Mouse (Mus musculus) gastrocnemius, adult 2 months (tissue): ENCODE data around the gene Aldh3b1. TPM values are rescaled to one million over a fixed set of nuclear protein-coding genes. Genes with fewer than 3 reads are reported as not detected.

Source experiments
- DNase-seq: peaks from one replicate; pipeline ENCODE4 v3.0.0; 2022
- H3K27ac ChIP-seq: fragments of 200-600 bp; 2 replicates; pipeline ENCODE4 v1.8.1; 2022; ENCODE audit warnings: mild to moderate bottlenecking
- H3K4me3 ChIP-seq: fragments of 200-600 bp; 2 replicates; pipeline ENCODE4 v1.8.1; 2022; ENCODE audit warnings: mild to moderate bottlenecking, moderate library complexity
- CTCF ChIP-seq: fragments of 200-600 bp; IDR thresholded peaks from 2 replicates; pipeline ENCODE4 v1.8.1; 2022; ENCODE audit warnings: antibody characterized with exemption, mild to moderate bottlenecking, moderate library complexity
- intact Hi-C: fragments of 180-260 bp; cut with DNase I; formaldehyde crosslinking; loops from one replicate; pipeline ENCODE4 v1.15.1; 2025
- total RNA-seq, 2 experiments: library from RNA; stranded (reverse); gene quantifications; 2 replicates each; pipeline ENCODE4 v1.2.3; 2021

Aldh3b1 gene
- total RNA-seq, 2 experiments from 2014 or later = 0.77 to 0.98 TPM

DNA sequence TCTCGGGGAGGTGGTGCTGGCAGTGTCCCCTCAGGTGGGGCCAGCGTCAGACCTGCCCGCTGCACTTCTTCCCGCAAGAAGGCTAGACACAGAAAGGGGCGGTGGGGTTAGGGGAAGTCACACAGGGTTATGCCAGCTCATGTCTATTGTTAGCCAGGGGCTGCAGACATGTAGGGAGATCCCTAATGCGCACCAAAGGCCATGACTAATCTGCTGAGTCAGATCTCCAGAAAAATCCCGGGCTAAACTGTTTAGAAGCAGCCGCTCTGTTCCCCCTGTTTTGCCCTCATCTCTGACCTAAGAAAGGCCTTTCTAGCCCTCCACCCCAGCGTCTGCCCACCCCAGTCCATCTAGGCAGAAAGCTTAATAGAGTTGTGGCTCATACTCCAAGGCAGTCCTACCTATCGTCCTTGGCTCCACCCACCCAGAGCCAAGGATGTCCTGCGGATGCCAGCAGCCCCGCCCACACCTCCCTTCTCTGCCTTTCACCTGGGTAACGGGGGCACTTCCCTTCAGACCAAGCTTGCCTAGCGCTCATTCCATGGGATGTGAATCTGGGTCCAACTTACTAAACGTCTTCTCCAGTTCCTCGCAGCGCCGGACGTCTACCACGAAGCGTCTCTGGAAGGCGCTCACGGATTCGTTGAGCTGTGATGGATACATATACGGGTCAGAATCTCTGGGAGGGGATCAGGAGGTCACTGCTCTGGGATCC, 25.8 kb downstream of the Aldh3b1 start:
- Histone ChIP-seq H3K27ac (peak overlapping the region; percentile 81; the same call in 1 of the 2 replicates), H3K4me3 (no peak overlapping the region)
- no peak for TF ChIP-seq CTCF
- intact Hi-C loops = no loop called here
- peak; percentile 14 for DNase-seq

DNA sequence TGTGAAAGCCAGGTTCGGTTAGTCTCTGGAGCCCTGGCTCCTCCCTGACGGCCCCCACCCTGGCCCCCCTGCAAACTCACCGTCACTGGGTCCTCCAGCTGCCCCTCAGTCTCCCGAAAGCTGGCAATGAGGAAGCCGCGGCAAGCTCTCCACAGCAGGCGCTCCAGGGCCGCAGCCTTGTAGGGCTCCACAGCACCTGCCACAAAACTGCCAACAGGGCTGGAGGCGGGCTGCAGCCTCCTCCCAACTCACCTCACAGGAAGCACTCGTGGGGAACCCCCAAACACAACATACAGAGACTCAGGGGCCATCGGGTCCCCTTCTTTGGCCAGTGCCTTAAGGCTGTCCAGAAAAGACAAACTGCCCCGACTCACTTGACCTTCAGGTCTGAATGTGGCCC, 26.6 kb downstream of the Aldh3b1 start:
- Histone ChIP-seq H3K4me3 (no peak overlapping the region), H3K27ac (no peak overlapping the region)
- peak; percentile 15 for DNase-seq
- intact Hi-C loops = no loop called here
- TF ChIP-seq CTCF = no peak

DNA sequence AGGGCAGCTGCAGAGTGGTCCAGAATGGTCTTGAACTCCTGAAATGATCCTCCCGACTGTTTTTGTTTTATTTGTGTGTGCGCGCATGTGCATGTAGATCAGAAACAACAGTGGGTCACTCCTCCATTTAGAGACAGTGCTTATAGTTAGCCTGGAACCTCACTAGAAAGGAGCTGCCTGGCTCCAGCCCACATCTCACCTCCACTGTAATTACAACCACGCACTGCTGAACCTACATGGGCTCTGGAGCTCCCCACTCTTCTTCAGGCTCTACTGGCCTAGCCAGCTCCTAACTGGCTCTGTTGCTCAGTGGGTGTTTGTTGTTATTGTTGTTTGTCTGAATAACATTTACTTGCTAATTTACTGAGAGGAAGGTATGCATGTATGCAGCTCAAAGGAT, 30.0 kb downstream of the Aldh3b1 start:
- intact Hi-C loops = no loop called here
- DNase-seq = peak; percentile 5
- TF ChIP-seq CTCF = no peak
- Histone ChIP-seq H3K27ac (no peak overlapping the region), H3K4me3 (no peak overlapping the region)

DNA sequence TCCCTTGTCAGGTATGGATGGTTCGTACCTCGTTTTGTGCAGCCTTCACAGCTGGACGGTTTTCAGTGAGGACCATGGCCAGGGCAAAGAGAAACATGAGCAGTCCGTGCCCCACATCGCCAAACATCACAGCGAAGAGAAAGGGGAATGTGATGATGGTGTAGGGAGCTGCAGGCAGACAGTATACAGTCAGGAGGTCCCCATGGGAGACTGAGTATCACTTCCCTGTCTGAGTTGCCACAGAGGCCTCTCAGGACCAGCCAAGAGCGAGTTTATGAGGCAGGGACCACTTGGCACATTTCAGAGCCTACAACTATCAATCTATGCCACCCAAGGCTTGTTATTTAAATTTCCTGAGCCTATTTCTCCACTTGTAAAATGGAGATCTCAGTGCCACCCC, 30.7 kb downstream of the Aldh3b1 start:
- no peak for TF ChIP-seq CTCF
- Histone ChIP-seq H3K4me3 (no peak overlapping the region), H3K27ac (no peak overlapping the region)
- DNase-seq = peak; percentile 12
- intact Hi-C loops = no loop called here

DNA sequence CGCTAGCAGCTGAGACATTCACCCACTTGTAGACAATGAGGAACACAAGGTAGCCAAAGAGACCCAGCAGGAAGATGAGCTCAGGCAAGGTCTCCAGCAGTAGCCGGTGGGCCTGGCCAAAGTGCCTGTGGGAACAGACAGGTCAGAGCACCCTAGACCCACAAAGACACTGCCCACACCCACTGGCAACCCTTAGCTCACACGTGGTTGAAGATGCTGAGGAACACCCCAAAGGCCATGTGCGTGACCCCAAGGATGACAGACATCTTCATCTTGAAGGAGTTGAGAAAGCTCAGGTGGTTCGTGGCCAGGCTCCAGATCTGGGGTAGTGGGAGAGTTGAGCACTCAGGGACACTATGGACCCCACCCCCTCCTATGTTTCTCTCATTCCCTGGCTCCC, 32.1 kb downstream of the Aldh3b1 start:
- DNase-seq = no peak
- no peak for TF ChIP-seq CTCF
- intact Hi-C loops = no loop called here

DNA sequence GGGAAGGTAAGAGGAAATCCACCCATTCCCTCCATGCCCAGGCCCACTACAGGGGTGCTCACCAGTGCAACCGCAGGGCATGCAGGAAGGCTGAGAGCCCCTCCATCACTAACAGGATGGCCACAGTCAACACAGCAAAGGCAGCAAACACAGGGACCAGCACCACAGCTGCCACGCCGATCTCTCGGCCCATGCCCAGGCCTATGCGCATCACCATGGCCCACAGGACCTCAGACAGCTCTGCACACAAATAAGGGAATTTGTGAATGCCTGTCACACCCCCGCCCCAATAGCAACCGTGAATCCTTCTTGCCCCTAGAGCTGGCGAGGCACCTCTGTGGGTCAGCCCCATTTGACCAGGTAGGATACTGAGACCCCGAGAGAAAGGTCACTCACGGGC, 33.4 kb downstream of the Aldh3b1 start:
- intact Hi-C loops = no loop called here
- no peak overlapping the region; the same call in 1 of the 2 replicates for H3K27ac ChIP-seq
- no peak for TF ChIP-seq CTCF
- no peak for DNase-seq
- no peak overlapping the region for H3K4me3 ChIP-seq

More for the DNA sequence above, 32.1 kb downstream of the Aldh3b1 start:
- no peak overlapping the region for H3K27ac ChIP-seq
- no peak overlapping the region for H3K4me3 ChIP-seq

DNA sequence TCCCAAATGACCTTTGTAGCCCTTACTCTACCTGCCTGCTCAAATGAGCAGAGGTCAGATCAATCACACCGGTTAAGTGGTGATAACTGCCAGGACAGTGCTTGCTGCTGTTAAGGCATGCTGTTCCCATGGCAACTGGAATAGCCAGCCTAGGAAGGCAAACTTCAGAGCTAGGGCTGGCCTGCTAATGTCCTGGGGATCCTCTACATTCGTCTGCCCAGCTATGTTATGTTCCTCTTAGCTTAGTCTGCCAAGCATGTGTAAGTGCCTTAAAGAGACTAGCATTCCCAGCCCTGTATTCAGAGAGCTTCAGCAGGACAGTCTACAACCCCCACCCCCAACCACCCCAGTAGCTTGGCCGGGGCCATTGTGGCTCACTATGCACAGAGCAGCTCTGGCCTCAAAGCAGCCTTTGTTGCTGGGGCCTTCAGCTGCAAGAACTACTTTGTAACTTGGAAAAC, 34.4 kb downstream of the Aldh3b1 start:
- no peak for TF ChIP-seq CTCF
- H3K27ac ChIP-seq = no peak overlapping the region
- no peak for DNase-seq
- intact Hi-C loops = no loop called here
- no peak overlapping the region for H3K4me3 ChIP-seq

DNA sequence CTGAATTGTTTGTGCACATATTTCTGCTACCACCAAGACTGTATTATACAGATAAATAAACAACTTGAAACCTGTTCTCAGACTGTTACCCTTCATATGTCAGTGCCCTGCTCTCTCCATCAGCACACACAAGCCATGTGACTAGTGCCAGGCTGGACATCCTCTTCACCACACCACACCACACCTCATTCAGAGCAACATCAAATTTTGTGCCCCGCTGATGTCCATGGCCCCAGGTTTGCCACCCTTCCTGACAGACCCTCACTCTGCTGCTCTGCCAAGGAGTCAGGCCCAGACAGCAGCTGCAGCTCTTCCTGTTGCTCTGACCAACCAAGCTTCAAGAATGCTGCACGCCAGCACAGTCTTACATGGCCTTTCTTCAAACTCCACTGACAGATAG, 35.3 kb downstream of the Aldh3b1 start:
- TF ChIP-seq CTCF = no peak
- intact Hi-C loops = no loop called here
- no peak overlapping the region for H3K27ac ChIP-seq
- DNase-seq = no peak
- H3K4me3 ChIP-seq = no peak overlapping the region

DNA sequence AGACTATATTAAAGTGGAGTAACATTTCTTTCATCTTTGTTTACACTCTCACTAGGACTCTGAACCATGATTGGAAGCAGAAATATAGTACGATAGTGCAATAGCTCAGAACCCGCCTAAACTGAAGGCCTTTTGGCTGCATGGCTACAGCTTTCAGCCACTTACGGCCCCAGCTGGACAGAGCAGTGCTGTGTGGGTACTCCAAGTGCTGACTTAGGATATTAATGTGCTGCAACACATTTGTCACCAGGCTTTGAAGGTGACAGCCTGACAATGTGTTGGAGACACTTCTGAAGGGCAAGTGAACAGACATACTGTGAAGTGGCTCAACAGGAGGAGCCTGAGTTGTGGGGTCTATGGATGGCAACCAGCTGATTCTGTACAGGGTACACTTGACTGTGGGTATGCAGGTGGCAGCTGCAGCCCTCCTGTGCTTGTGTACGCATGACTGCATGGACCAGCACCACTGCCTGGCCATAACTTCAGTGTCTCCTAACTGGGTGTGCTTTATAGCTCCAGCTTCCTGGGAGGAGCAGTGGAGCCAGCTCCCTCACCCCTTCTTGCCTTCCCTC, 36.0 kb downstream of the Aldh3b1 start:
- no peak for TF ChIP-seq CTCF
- DNase-seq = no peak
- intact Hi-C loops = no loop called here
- H3K4me3 ChIP-seq = no peak overlapping the region
- no peak overlapping the region for H3K27ac ChIP-seq

DNA sequence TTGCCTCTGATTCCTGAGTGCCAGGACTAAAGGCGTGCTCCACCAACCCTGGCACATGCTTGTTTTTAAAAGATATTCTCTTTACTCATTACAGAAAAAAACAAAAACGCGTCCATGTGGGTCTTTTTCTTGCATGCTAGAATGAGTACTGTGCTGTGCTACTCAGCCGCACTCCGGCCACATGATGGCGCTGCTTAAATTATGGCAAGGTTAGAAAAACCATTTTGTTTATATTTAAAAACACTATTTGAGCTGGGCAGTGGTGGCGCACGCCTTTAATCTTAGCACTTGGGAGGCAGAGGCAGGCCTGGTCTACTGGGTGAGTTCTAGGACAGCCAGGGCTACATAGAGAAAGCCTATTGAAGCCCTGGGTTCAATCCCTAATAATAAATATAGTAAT, 39.4 kb downstream of the Aldh3b1 start:
- no peak for DNase-seq
- Histone ChIP-seq H3K27ac (no peak overlapping the region), H3K4me3 (no peak overlapping the region)
- TF ChIP-seq CTCF = peak; percentile 46
- intact Hi-C loops = no loop called here

DNA sequence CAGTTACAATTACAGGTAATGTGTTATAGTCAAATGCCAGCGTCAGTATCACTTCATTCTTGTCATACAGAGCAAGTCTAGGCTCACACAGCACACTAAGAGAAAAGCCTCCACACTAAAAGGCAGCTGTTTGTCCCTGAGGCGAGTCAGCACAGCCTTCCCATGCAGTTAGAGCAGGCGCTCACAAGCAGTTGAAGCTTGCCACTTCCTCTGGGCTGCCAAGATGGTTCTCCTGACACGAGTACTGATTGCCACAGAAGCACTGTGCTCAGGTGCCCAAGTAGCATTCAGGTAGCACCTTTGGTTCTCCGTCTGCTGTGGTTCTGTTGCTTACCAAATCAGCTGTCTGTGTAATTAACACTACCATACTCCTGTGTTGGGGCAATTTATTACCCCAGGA, 40.5 kb downstream of the Aldh3b1 start:
- DNase-seq = no peak
- no peak overlapping the region for H3K4me3 ChIP-seq
- no peak for TF ChIP-seq CTCF
- intact Hi-C loops = no loop called here
- H3K27ac ChIP-seq = no peak overlapping the region

DNA sequence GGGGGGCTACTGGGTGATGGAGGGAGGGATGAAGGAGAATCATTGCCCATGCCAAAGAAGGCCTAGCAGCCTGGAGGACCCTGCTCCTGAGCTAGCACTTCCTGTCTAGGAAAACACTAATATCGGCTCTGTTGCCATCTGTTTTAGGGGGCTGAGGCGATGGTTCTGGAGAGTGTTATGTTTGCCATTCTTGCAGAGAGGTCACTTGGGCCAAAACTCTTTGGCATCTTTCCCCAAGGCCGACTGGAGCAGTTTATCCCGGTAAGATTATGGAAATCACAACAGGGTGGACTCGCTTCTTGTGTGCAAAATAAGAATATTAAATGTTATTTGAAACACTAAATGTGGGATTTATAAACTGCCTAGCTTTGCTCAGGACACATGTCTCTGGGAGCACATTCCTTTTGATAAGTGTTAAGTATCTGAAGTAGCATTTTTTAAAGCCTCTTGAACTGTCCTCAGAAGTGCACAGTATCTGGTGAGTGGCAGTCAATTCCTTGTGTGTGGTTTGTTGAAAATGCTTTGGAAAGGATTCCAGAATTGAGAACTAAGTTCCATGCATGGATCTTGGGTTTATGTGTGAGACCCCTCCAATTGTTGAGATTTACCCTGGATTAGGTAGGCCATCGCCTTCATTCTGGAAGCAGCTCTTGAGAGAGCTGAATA, 45.1 kb downstream of the Aldh3b1 start:
- intact Hi-C loops = no loop called here
- Histone ChIP-seq H3K27ac (no peak overlapping the region), H3K4me3 (no peak overlapping the region)
- TF ChIP-seq CTCF = no peak
- no peak for DNase-seq

DNA sequence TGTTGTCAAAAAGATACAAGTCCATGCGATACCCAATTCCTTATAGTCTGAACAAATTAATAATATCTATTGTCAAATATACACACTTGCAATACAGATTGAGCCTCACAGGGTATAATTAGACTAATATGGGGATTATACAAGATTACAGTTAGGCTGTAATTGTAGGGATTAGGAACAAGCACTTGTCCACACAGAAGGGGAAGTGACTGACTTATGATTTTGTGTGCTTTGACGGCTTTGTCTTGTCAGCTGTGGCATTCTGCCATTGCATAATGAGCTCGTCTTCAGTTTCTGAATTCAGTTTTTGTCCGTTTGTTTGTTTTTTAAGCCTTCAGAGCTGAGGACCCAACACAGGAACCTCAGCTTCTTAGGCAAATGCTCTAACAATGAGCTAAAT, 47.4 kb downstream of the Aldh3b1 start:
- Histone ChIP-seq H3K27ac (no peak overlapping the region), H3K4me3 (no peak overlapping the region)
- intact Hi-C loops = no loop called here
- no peak for DNase-seq
- TF ChIP-seq CTCF = no peak
